Mouse (Mus musculus) bone marrow, adult 2 months (tissue): ENCODE data around the gene Vstm5. TPM values are rescaled to one million over a fixed set of nuclear protein-coding genes. Genes with fewer than 3 reads are reported as not detected.

ENCODE experiments used
- H3K27ac ChIP-seq: fragments of 200-500 bp; 2 replicates; pipeline ENCODE4 v1.5.1; 2012; ENCODE audit warnings: low read depth, mild to moderate bottlenecking, control low read depth, inconsistent platforms, low read length; ENCODE audit not compliant: control insufficient read depth, poor library complexity, insufficient read depth
- H3K4me1 ChIP-seq: fragments of 200-500 bp; 2 replicates; pipeline ENCODE4 v1.6.1; 2011; ENCODE audit warnings: low read length; ENCODE audit not compliant: control insufficient read depth, insufficient read depth
- H3K4me3 ChIP-seq: fragments of 200-500 bp; replicated peaks from 2 replicates; pipeline ENCODE3; 2011; ENCODE audit warnings: mild to moderate bottlenecking, low read depth, low read length, control low read depth; ENCODE audit not compliant: control insufficient read depth
- CTCF ChIP-seq: fragments of 200-500 bp; IDR thresholded peaks from 2 replicates; pipeline ENCODE4 v1.5.1; 2011; ENCODE audit warnings: low read length, control low read depth; ENCODE audit not compliant: control insufficient read depth, insufficient read depth
- POLR2A ChIP-seq: fragments of 200-500 bp; IDR thresholded peaks from 2 replicates; pipeline ENCODE4 v1.6.1; 2011; ENCODE audit warnings: low read depth, mild to moderate bottlenecking, control low read depth, low read length, borderline replicate concordance; ENCODE audit not compliant: control insufficient read depth
- WGBS: fragments of 180-500 bp; shearing (Covaris S2); methylation state at CpG from one replicate; pipeline ENCODE4 v1.1.7; 2018; 5-methylcytosine and 5-hydroxymethylcytosine counted together
- polyA plus RNA-seq: library from polyadenylated mRNA; stranded (reverse); fragments of >200 nt; gene quantifications from 2 replicates; pipeline ENCODE4 v1.2.4, GENCODE M21; 2011; ENCODE audit warnings: low replicate concordance; ENCODE audit not compliant: missing spikeins, insufficient read depth, insufficient read length

Gene Vstm5
- polyA plus RNA-seq, 1 experiment = not detected

DNA sequence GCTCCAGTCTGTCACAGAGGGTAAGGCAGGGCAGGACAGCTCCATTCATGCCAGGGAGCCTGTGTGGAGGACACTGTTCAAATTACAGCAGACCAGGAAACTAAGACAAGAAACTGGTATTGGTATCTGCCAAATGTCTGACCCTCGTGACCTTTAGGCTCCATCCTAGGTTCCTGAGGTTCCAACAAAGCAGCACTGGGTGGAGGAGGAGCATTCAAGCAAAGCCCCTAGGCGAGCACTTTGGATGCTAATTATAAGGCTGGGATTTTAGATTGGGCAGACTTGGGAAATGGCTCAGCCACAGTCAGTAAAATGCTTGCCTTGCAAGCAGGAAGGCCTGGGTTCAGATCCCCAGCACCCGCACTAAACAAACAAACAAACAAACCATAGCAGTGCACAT is 2.9 kb upstream of the Vstm5 start:
- TF ChIP-seq CTCF (no peak), POLR2A (no peak)
- no peak overlapping the region for H3K27ac ChIP-seq
- WGBS = 75% methylated on average over 3 of the region's 3 CpGs
- no peak overlapping the region for H3K4me3 ChIP-seq
- no peaks in the 10 kb centered on the region for H3K4me1 ChIP-seq

- no peak overlapping the region for H3K4me3 ChIP-seq
- H3K4me1 ChIP-seq = no peaks in the 10 kb centered on the region
- no peak overlapping the region for H3K27ac ChIP-seq
- 58% methylated on average over 14 of the region's 14 CpGs for WGBS
- no peak for TF ChIP-seq CTCF
Observed at GRCm38 (mm10) chr9:15237516-15238296, 1.1 kb upstream of the Vstm5 start.

DNA sequence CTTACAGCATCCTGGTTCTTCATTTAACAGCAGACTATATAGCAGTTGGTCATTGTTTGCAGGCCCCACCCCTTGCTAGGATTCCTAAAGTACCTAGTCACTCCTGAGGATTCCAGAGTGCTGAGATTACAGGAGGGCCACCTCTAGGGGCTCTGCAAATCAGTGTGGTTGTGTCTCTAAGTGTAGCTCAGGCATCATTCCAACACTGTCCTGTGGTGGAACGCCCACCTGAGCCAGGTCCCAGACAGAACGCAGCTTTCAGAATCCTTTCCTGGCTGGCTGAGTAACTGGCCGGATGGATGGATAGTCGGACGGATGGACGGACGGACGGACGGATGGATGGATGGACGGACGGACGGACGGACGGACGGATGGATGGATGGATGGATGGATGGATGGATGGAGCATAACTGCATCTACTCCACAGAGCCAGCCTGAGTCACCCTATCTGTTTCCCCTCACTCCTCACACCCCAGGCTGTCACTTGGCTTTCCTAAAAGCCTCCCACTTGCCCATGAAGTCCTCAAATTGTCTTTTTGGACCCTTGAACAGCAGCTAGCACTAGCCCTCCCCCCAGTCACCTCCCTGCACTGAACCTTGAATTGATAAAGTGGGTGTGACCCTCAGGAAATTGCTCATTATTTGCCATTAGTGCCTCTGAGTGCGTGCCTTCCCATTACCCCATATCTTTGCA is 401 bp upstream of the Vstm5 start:
- no peak overlapping the region for H3K4me3 ChIP-seq
- 76% methylated on average over 16 of the region's 16 CpGs for WGBS
- TF ChIP-seq CTCF (no peak), POLR2A (no peak)
- no peaks in the 10 kb centered on the region for H3K4me1 ChIP-seq
- no peak overlapping the region for H3K27ac ChIP-seq

DNA sequence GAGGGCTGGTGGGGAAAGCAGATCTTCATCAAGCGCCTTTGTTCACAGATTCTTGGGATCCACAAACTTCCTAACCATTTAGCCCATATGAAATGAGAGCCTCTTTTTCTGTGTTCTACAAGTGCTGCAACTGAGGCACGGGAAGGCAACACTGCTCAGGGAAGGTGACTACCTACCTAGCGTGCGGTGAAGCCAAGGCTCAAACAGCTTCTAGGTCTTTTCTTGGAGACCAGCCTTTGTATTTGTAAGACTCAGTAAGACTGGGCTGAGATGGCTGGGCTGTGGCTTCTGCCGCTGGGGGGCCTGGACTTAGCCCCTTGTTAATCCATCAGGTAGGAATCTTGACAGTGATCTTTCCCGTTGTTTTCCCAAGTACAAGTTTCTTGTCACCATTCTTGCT is 1.2 kb downstream of the Vstm5 start:
- H3K27ac ChIP-seq = no peak overlapping the region
- no peaks in the 10 kb centered on the region for H3K4me1 ChIP-seq
- no peak overlapping the region for H3K4me3 ChIP-seq
- 86% methylated on average over 6 of the region's 6 CpGs for WGBS
- no peak for TF ChIP-seq POLR2A
- no peak for TF ChIP-seq CTCF

DNA sequence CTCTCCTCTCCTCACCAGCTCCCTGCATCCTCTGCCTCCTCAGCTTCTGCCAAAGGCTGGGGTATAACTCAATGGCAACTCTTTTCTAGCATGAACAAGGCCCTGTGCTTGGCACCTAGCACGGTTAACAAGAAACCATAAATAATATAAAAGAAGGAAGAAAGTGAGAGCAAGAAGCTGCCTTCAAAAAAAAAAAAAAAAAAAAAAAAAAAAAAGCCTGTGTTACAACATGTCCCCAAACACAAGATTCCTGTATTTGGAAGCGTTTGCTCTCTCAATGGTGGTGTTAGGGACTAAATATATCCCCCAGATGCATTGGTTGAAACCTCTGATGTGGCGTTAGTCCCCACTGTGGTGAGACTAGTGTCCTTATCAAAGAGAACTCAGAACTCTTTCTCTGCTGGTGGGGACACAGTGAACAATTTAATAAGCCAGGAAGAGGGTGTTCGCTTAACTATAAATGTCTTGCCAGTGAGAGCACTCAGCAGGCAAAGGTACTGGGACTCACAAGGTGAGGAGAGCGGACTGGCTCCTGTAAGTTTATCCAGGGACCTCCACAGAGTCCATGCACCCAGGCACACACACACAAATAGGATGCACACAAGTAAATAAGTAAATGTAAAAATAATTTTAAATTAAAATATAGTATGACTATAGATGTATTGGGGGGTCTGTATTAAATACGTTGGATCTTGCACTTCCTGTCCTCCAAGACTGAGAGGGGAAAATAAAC is 2.2 kb downstream of the Vstm5 start:
- Histone ChIP-seq H3K4me1 (no peaks in the 10 kb centered on the region), H3K27ac (no peak overlapping the region), H3K4me3 (no peak overlapping the region)
- WGBS = 27% methylated on average over 6 of the region's 6 CpGs
- TF ChIP-seq CTCF (no peak), POLR2A (no peak)

- WGBS = 36% methylated on average over 9 of the region's 9 CpGs
- TF ChIP-seq CTCF (peak; percentile 56), POLR2A (no peak)
- no peaks in the 10 kb centered on the region for H3K4me1 ChIP-seq
Observed at GRCm38 (mm10) chr9:15241596-15241939, 2.7 kb downstream of the Vstm5 start.

GRCm38 (mm10) chr9:15242130-15242529 is 3.3 kb downstream of the Vstm5 start:
- no peak overlapping the region for H3K4me3 ChIP-seq
- no peak overlapping the region for H3K27ac ChIP-seq
- WGBS = 64% methylated on average over 1 of the region's 1 CpGs
- H3K4me1 ChIP-seq = no peaks in the 10 kb centered on the region
- TF ChIP-seq CTCF (no peak), POLR2A (no peak)

More at GRCm38 (mm10) chr9:15241596-15241939, 2.7 kb downstream of the Vstm5 start:
- Histone ChIP-seq H3K4me3 (no peak overlapping the region), H3K27ac (no peak overlapping the region)

- 80% methylated on average over 14 of the region's 14 CpGs for WGBS
- no peak overlapping the region for H3K4me3 ChIP-seq
- TF ChIP-seq CTCF = no peak
- TF ChIP-seq POLR2A = no peak
Observed at GRCm38 (mm10) chr9:15245319-15246075, 6.7 kb downstream of the Vstm5 start.

More at GRCm38 (mm10) chr9:15245319-15246075, 6.7 kb downstream of the Vstm5 start:
- H3K27ac ChIP-seq = no peak overlapping the region
- no peaks in the 10 kb centered on the region for H3K4me1 ChIP-seq
